Mouse (Mus musculus) megakaryocyte, embryonic 14.5 days (primary cell): Measurements from ENCODE around the gene C1qb.

Experiments
- FLI1 ChIP-seq: IDR thresholded peaks from 2 replicates; pipeline ENCODE4 v1.6.1; 2012; ENCODE audit warnings: low read length, inconsistent platforms, mixed read lengths
- GATA1 ChIP-seq: IDR thresholded peaks from 3 replicates; pipeline ENCODE4 v1.6.1; 2012; ENCODE audit warnings: mixed read lengths, low read length, inconsistent platforms, borderline replicate concordance

DNA sequence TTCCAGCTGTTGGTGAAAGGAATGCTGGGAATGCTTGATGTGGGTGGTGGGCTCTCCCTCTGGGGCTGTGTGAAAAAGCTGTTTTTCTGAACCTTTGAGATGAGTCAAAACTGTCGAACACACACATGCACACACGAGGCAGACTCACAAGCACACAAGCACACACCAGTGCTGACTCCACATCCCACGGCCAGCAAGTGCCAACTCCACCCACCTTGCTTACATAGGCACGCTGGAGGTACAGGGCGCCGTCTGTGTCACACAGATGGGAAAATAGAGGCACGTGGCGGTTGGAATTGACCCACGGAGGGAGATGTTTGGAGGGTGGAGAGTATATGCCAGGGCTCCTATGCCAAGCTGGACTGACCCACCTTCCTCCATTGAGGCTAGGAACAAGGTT is 25.8 kb upstream of the C1qb start:
- TF ChIP-seq GATA1 = no peak
- TF ChIP-seq FLI1 = no peak
